Mouse (Mus musculus) MEL (cell line): Measurements from ENCODE around the gene Pla2r1. TPM values are rescaled to one million over a fixed set of nuclear protein-coding genes. Genes with fewer than 3 reads are reported as not detected.

Source experiments
- DNase-seq: peaks from one replicate; pipeline ENCODE4 v3.0.0; 2011; ENCODE audit warnings: low read depth, low spot score
- H3K27ac ChIP-seq: 2 replicates; pipeline ENCODE4 v1.5.1; 2012; ENCODE audit warnings: low read depth, mild to moderate bottlenecking, control low read depth, low read length, moderate library complexity; ENCODE audit not compliant: control insufficient read depth
- H3K27me3 ChIP-seq, 2 experiments: fragments of 150-350 bp in 1 of 2; sonication (generic) in 1 of 2; 2 replicates each; pipeline ENCODE4 v1.6.1; 2012; ENCODE audit warnings: low read length in 2 of 2, mild to moderate bottlenecking in 2 of 2, improper control_type of control experiment in 1 of 2, moderate library complexity in 1 of 2; ENCODE audit not compliant: insufficient read depth in 2 of 2, control insufficient read depth in 1 of 2
- H3K36me3 ChIP-seq, 2 experiments: 2 replicates each; pipeline ENCODE4 v1.6.1; 2012 to 2014; ENCODE audit warnings: low read length in 2 of 2, improper control_type of control experiment in 1 of 2, inconsistent platforms in 1 of 2, mild to moderate bottlenecking in 1 of 2; ENCODE audit not compliant: insufficient read depth in 2 of 2, control insufficient read depth in 1 of 2
- H3K4me1 ChIP-seq, 2 experiments: fragments of 150-350 bp in 1 of 2; sonication (generic) in 1 of 2; 2 replicates each; pipeline ENCODE4 v1.6.1; 2012; ENCODE audit warnings: low read length in 2 of 2, improper control_type of control experiment in 1 of 2, mild to moderate bottlenecking in 1 of 2; ENCODE audit not compliant: insufficient read depth in 2 of 2, control insufficient read depth in 1 of 2
- H3K4me3 ChIP-seq, 2 experiments: fragments of 150-350 bp in 1 of 2; sonication (generic) in 1 of 2; 2 replicates each; pipeline ENCODE4 v1.5.1; 2012; ENCODE audit warnings: low read depth in 2 of 2, low read length in 2 of 2, mild to moderate bottlenecking in 2 of 2, moderate library complexity in 2 of 2, control low read depth in 1 of 2, improper control_type of control experiment in 1 of 2; ENCODE audit not compliant: control insufficient read depth in 1 of 2, insufficient read depth in 1 of 2
- H3K79me2 ChIP-seq: 2 replicates; pipeline ENCODE4 v1.6.1; 2012; ENCODE audit warnings: mild to moderate bottlenecking, low read length, moderate library complexity; ENCODE audit not compliant: control insufficient read depth, poor library complexity, insufficient read depth
- H3K9ac ChIP-seq: 2 replicates; pipeline ENCODE4 v1.6.1; 2012; ENCODE audit warnings: low read depth, mild to moderate bottlenecking, control low read depth, low read length, moderate library complexity; ENCODE audit not compliant: control insufficient read depth, poor library complexity, severe bottlenecking
- H3K9me3 ChIP-seq: fragments of 150-350 bp; sonication (generic); replicated peaks from 2 replicates; pipeline ENCODE4 v1.6.1; 2012; ENCODE audit warnings: mild to moderate bottlenecking, low read length, improper control_type of control experiment, moderate library complexity; ENCODE audit not compliant: insufficient read depth
- BHLHE40 ChIP-seq: IDR thresholded peaks from 2 replicates; pipeline ENCODE4 v1.6.1; 2012; ENCODE audit warnings: low read depth, mild to moderate bottlenecking, inconsistent platforms, low read length, improper control_type of control experiment, borderline replicate concordance
- CHD1 ChIP-seq: IDR thresholded peaks from 2 replicates; pipeline ENCODE4 v1.6.1; 2012; ENCODE audit warnings: low read depth, mild to moderate bottlenecking, inconsistent platforms, low read length, improper control_type of control experiment
- CTCF ChIP-seq, 3 experiments: IDR thresholded peaks in 2 of 3; conservative IDR thresholded peaks in 1 of 3; 2 replicates each; pipeline ENCODE4 v1.5.1; 2011 to 2012; ENCODE audit warnings: low read length in 3 of 3, low read depth in 2 of 3, mild to moderate bottlenecking in 2 of 3, improper control_type of control experiment in 1 of 3, inconsistent platforms in 1 of 3, mixed read lengths in 1 of 3, moderate library complexity in 1 of 3; ENCODE audit not compliant: control insufficient read depth in 1 of 3, insufficient read depth in 1 of 3, poor library complexity in 1 of 3, severe bottlenecking in 1 of 3
- ELF1 ChIP-seq: IDR thresholded peaks from 2 replicates; pipeline ENCODE4 v1.6.1; 2014; ENCODE audit warnings: low read depth, mild to moderate bottlenecking, inconsistent platforms, low read length, improper control_type of control experiment, moderate library complexity
- GATA1 ChIP-seq: IDR thresholded peaks from 2 replicates; pipeline ENCODE4 v1.6.1; 2011; ENCODE audit warnings: low read depth, low read length, improper control_type of control experiment
- HCFC1 ChIP-seq: IDR thresholded peaks from 2 replicates; pipeline ENCODE4 v1.6.1; 2012; ENCODE audit warnings: low read depth, mild to moderate bottlenecking, inconsistent platforms, low read length, improper control_type of control experiment, moderate library complexity
- JUND ChIP-seq: IDR thresholded peaks from 2 replicates; pipeline ENCODE4 v1.6.1; 2011; ENCODE audit warnings: low read depth, mild to moderate bottlenecking, improper control_type of control experiment, low read length
- MEF2A ChIP-seq: IDR thresholded peaks from 2 replicates; pipeline ENCODE4 v1.6.1; 2014; ENCODE audit warnings: low read depth, mild to moderate bottlenecking, inconsistent platforms, low read length, improper control_type of control experiment; ENCODE audit not compliant: poor library complexity, insufficient replicate concordance, severe bottlenecking; ENCODE audit errors: extremely low read depth
- NELFE ChIP-seq: IDR thresholded peaks from 2 replicates; pipeline ENCODE4 v1.6.1; 2011; ENCODE audit warnings: low read depth, low read length, improper control_type of control experiment
- NRF1 ChIP-seq: IDR thresholded peaks from 2 replicates; pipeline ENCODE4 v1.6.1; 2014; ENCODE audit warnings: low read depth, mild to moderate bottlenecking, inconsistent platforms, low read length, improper control_type of control experiment, moderate library complexity; ENCODE audit not compliant: poor library complexity, insufficient read depth, severe bottlenecking
- POLR2A ChIP-seq, 2 experiments: IDR thresholded peaks; 2 replicates each; pipeline ENCODE4 v1.6.1; 2011 to 2012; ENCODE audit warnings: low read length in 2 of 2, mild to moderate bottlenecking in 2 of 2, control low read depth in 1 of 2, improper control_type of control experiment in 1 of 2, low read depth in 1 of 2, moderate library complexity in 1 of 2; ENCODE audit not compliant: control insufficient read depth in 1 of 2, insufficient read depth in 1 of 2, poor library complexity in 1 of 2
- POLR2AphosphoS2 ChIP-seq: IDR thresholded peaks from 2 replicates; pipeline ENCODE4 v1.6.1; 2011; ENCODE audit warnings: low read length, improper control_type of control experiment
- RAD21 ChIP-seq: IDR thresholded peaks from 2 replicates; pipeline ENCODE4 v1.6.1; 2011; ENCODE audit warnings: mild to moderate bottlenecking, low read depth, low read length, improper control_type of control experiment
- RCOR1 ChIP-seq: IDR thresholded peaks from 2 replicates; pipeline ENCODE4 v1.6.1; 2012; ENCODE audit warnings: low read depth, mild to moderate bottlenecking, inconsistent platforms, low read length, improper control_type of control experiment
- TBP ChIP-seq: IDR thresholded peaks from 2 replicates; pipeline ENCODE4 v1.8.0; 2011; ENCODE audit warnings: low read depth, low read length, improper control_type of control experiment
- TCF12 ChIP-seq: IDR thresholded peaks from 2 replicates; pipeline ENCODE4 v1.6.1; 2014; ENCODE audit warnings: low read depth, mild to moderate bottlenecking, inconsistent platforms, low read length, improper control_type of control experiment, moderate library complexity
- UBTF ChIP-seq: IDR thresholded peaks from 2 replicates; pipeline ENCODE4 v1.6.1; 2012; ENCODE audit warnings: low read depth, mild to moderate bottlenecking, inconsistent platforms, low read length, improper control_type of control experiment, moderate library complexity, borderline replicate concordance; ENCODE audit not compliant: insufficient read depth
- USF1 ChIP-seq: IDR thresholded peaks from 2 replicates; pipeline ENCODE4 v1.6.1; 2014; ENCODE audit warnings: low read depth, mild to moderate bottlenecking, inconsistent platforms, low read length, improper control_type of control experiment, moderate library complexity
- ZMIZ1 ChIP-seq: IDR thresholded peaks from 2 replicates; pipeline ENCODE4 v1.6.1; 2012; ENCODE audit warnings: low read depth, mild to moderate bottlenecking, inconsistent platforms, low read length, improper control_type of control experiment, moderate library complexity
- ZNF384 ChIP-seq: IDR thresholded peaks from 2 replicates; pipeline ENCODE4 v1.6.1; 2012; ENCODE audit warnings: low read depth, mild to moderate bottlenecking, inconsistent platforms, low read length, improper control_type of control experiment
- polyA plus RNA-seq, 2 experiments: library from polyadenylated mRNA; stranded (reverse) in 1 of 2; unstranded in 1 of 2; fragments of >175 nt in 1 of 2; fragments of >200 nt in 1 of 2; gene quantifications; 2 replicates each; pipeline versions ENCODE4 v1.2.1 to v1.2.4; 2012; ENCODE audit warnings: low replicate concordance in 2 of 2, low read depth in 1 of 2; ENCODE audit not compliant: insufficient read length in 2 of 2, insufficient read depth in 1 of 2, missing spikeins in 1 of 2
- total RNA-seq: library from RNA; depleted of rRNA; stranded (reverse); fragments of 300-350 nt; gene quantifications from 2 replicates; pipeline ENCODE4 v1.2.3, GENCODE M21; 2012

Gene Pla2r1
- total and polyA plus RNA-seq, 3 experiments: not detected

- Histone ChIP-seq H3K4me3 (no peak overlapping the region), H3K9ac (no peak overlapping the region), H3K27ac (no peak overlapping the region), H3K79me2 (no peaks in the 10 kb centered on the region), H3K9me3 (no peaks in the 10 kb centered on the region), H3K27me3 (no peaks in the 10 kb centered on the region; a peak in 1 of 4 replicates), H3K4me1 (no peaks in the 10 kb centered on the region), H3K36me3 (no peaks in the 10 kb centered on the region)
- TF ChIP-seq HCFC1 (no peak), RCOR1 (no peak), POLR2AphosphoS2 (no peak), NELFE (no peak), ZNF384 (no peak), CTCF (IDR thresholded peaks at IDR 0.05 in 2 of 3, conservative IDR thresholded peaks at IDR 0.05 in 1 of 3; ENCODE audit: control insufficient read depth in 1 of 3, insufficient read depth in 1 of 3, low read depth in 2 of 3, low read length in 3 of 3, poor library complexity in 1 of 3, severe bottlenecking in 1 of 3) (no peak), BHLHE40 (no peak), TBP (no peak), POLR2A (IDR thresholded peaks at IDR 0.05; ENCODE audit: control insufficient read depth in 1 of 2, insufficient read depth in 1 of 2, low read depth in 1 of 2, low read length in 2 of 2, poor library complexity in 1 of 2) (no peak), USF1 (no peak), ELF1 (no peak), UBTF (no peak), ZMIZ1 (no peak), CHD1 (no peak), JUND (no peak), MEF2A (no peak)
- DNase-seq: peak; percentile 7
Observed at GRCm38 (mm10) chr2:60449732-60450131, 103.4 kb downstream of the Pla2r1 start.

GRCm38 (mm10) chr2:60444711-60445509 lies 108.2 kb downstream of the Pla2r1 start:
- Histone ChIP-seq H3K27me3 (no peaks in the 10 kb centered on the region; a peak in 1 of 4 replicates), H3K9ac (no peak overlapping the region), H3K27ac (no peak overlapping the region), H3K9me3 (no peaks in the 10 kb centered on the region), H3K4me1 (no peaks in the 10 kb centered on the region), H3K36me3 (no peaks in the 10 kb centered on the region), H3K4me3 (no peak overlapping the region), H3K79me2 (no peaks in the 10 kb centered on the region)
- DNase-seq: no peak
- TF ChIP-seq NRF1 (no peak), GATA1 (no peak), HCFC1 (no peak), CHD1 (no peak), NELFE (no peak), RAD21 (no peak), JUND (no peak), TCF12 (no peak)
